Mouse (Mus musculus) MEL (cell line): ENCODE measurements at regions not wholly inside any gene's neighbourhood (a gene's known extent, or its start where the extent isn't known, plus 50 kb on each side); places are given as distances from the start of the nearest gene placed in this dataset.

ENCODE experiments used
- CTCF ChIP-seq, 3 experiments: IDR thresholded peaks in 2 of 3; conservative IDR thresholded peaks in 1 of 3; 2 replicates each; pipeline ENCODE4 v1.5.1; 2011 to 2012; ENCODE audit warnings: low read length in 3 of 3, low read depth in 2 of 3, mild to moderate bottlenecking in 2 of 3, improper control_type of control experiment in 1 of 3, inconsistent platforms in 1 of 3, mixed read lengths in 1 of 3, moderate library complexity in 1 of 3; ENCODE audit not compliant: control insufficient read depth in 1 of 3, insufficient read depth in 1 of 3, poor library complexity in 1 of 3, severe bottlenecking in 1 of 3
- EP300 ChIP-seq, 2 experiments: IDR thresholded peaks; 2 replicates each; pipeline ENCODE4 v1.6.1; 2011; ENCODE audit warnings: improper control_type of control experiment in 2 of 2, low read length in 2 of 2, low read depth in 1 of 2, mild to moderate bottlenecking in 1 of 2
- GATA1 ChIP-seq: IDR thresholded peaks from 2 replicates; pipeline ENCODE4 v1.6.1; 2011; ENCODE audit warnings: low read depth, low read length, improper control_type of control experiment
- MYC ChIP-seq: IDR thresholded peaks from 2 replicates; pipeline ENCODE4 v1.6.1; 2011; ENCODE audit warnings: low read depth, mild to moderate bottlenecking, low read length, improper control_type of control experiment, moderate library complexity
- TBP ChIP-seq: IDR thresholded peaks from 2 replicates; pipeline ENCODE4 v1.8.0; 2011; ENCODE audit warnings: low read depth, low read length, improper control_type of control experiment
- UBTF ChIP-seq: IDR thresholded peaks from 2 replicates; pipeline ENCODE4 v1.6.1; 2012; ENCODE audit warnings: low read depth, mild to moderate bottlenecking, inconsistent platforms, low read length, improper control_type of control experiment, moderate library complexity, borderline replicate concordance; ENCODE audit not compliant: insufficient read depth

DNA sequence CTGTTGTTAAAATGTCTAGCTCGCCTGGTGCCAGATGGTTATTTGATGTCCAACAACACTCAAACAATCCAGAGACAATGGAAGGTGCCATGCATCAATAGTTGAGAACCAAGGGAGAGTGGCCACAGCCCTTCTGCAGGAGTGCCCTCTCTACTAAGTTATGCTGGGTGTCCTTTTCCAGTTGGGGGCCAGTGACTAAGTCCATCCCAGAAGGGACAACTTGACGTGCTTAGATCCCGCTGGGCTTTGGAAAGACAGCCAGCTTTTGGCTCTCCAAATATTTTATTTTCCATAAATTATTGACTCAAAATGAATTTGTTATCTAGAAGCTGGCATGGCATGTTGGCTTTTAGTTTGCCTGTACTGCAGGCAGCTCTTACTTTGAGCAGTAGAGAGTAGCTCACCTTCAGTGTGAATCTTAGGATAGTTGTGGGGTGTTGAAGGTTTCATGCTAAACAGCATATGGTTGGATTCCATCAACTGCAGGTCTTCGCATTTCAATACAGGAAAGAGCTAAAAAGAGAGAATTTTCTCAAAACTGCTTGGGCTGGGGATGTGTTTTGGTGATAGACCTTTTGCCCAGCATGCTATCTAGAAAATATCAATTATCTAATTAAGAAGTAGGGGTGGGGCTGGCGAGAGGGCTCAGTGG, 120.8 kb upstream of the Cpsf6 start:
- TF ChIP-seq GATA1 (no peak), EP300 (IDR thresholded peaks at IDR 0.05; ENCODE audit: low read depth in 1 of 2, low read length in 2 of 2) (no peak), MYC (no peak), UBTF (no peak), CTCF (IDR thresholded peaks at IDR 0.05 in 2 of 3, conservative IDR thresholded peaks at IDR 0.05 in 1 of 3; ENCODE audit: control insufficient read depth in 1 of 3, insufficient read depth in 1 of 3, low read depth in 2 of 3, low read length in 3 of 3, poor library complexity in 1 of 3, severe bottlenecking in 1 of 3) (no peak), TBP (no peak)
